Mouse (Mus musculus) embryonic stem cell, embryonic (primary cell): ENCODE results near the gene Cse1l.

Experiments used
- CTCF ChIA-PET, 4 experiments: fragments of 300-600 bp in 2 of 4; fragments of 350-600 bp in 2 of 4; sonication (Branson Sonifier 250); formaldehyde crosslinking; loops; one replicate each; lab custom pipeline; 2022; ENCODE audit warnings: inconsistent platforms in 2 of 4; lab: Charles Lee
- POLR2A ChIA-PET, 4 experiments: fragments of 300-600 bp in 2 of 4; fragments of 350-600 bp in 2 of 4; sonication (Branson Sonifier 250); formaldehyde crosslinking; loops; one replicate each; lab custom pipeline; 2022; ENCODE audit warnings: antibody characterized with exemption in 4 of 4, inconsistent platforms in 1 of 4; lab: Charles Lee

Cse1l gene

DNA sequence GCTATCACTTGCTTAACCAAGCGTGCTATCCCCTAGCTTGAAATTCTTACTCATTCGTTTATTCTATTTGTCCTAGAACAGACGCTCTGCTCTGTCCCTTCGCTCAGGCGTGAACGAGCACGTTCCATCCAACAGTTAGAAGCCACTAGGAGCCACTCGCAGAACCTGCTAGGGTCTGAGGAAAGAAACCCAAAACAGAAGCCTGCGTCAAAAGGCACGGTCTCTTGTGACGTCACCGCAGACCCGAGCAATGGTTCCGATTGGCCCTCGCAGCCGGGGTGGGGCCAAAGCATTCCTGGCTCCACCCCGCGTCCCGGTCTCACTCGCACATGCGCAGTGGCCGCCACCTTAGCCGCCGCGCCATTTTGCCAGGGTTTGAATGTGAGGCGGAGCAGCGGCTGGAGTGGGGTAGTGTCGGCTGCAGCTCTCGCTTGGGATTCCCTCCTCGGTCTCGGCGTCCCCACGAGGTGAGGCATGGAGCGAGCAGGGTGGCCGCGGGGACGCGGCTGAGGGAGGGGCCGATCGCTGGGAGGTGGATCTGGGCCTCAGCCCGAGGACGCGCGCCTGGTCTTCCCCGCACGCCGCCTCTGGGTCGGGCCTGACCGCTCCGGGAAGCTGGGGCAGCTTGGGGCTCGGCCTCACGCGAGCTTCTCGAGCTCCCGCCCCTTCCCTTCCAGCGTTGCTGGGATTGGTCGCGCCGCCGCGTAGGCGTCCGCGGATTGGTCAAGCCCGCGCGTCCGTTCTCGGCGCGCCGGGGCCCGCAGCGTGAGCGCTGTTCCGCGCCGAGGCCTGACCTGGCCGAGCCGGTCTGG is at the start of gene Cse1l:
Gene Cse1l (plus strand): TSS at position 330 of the 812 bp plus-strand sequence.
- POLR2A ChIA-PET = interaction anchor here (0.5 to 6.1 kb wide), 113 partner anchors 9 to 1098 kb away, joined by 3 to 71 read pairs (median 4); partner anchors contain the start of genes Znfx1 (in 3 of the 4), Ddx27 (in 2 of the 4), Prex1 (in 2 of the 4) and Stau1 (in 2 of the 4)
- CTCF ChIA-PET = interaction anchor here in 3 of 4 experiments (0.5 to 2.2 kb wide), 13 partner anchors 11 to 984 kb away, joined by 3 to 9 read pairs (median 3); no protein-coding TSS in a partner anchor

DNA sequence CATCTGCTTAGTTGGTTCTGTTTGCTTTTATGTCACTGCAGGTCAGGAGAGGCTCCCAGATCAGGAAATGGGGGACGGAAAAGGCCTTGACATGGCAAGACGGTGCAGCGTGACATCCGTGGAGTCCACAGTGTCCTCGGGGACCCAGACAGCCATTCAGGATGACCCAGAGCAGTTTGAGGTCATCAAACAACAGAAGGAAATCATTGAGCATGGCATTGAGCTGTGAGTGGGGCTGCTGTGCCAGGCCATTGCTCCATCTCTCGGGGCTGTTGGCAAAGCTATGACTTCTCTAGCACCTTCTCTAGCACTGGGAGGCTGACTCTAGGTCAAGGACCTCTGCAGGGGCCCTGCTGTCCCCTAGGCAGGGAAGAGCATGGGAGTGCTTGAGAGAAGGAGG is 49.5 kb upstream of the Cse1l start:
- ChIA-PET POLR2A (interaction anchor here in 1 of 4 experiments (0.6 to 1.6 kb wide), 3 partner anchors 14 to 781 kb away, joined by 3 read pairs; no protein-coding TSS in a partner anchor), CTCF (interaction anchor here in 2 of 4 experiments (0.6 to 0.9 kb wide), 2 partner anchors 263 to 773 kb away, joined by 4 to 6 read pairs; no protein-coding TSS in a partner anchor)

- ChIA-PET POLR2A (interaction anchor here in 1 of 4 experiments (0.6 to 0.8 kb wide), 2 partner anchors 31 to 74 kb away, joined by 3 read pairs; no protein-coding TSS in a partner anchor), CTCF (interaction anchor here in 1 of 4 experiments (0.7 to 1.3 kb wide), 2 partner anchors 90 to 265 kb away, joined by 3 to 4 read pairs; no protein-coding TSS in a partner anchor)
Measured at GRCm38 (mm10) chr2:166857118-166857517, 48.7 kb upstream of the Cse1l start.

- ChIA-PET CTCF (interaction anchor here in 1 of 4 experiments (0.6 kb wide), 1 partner anchor 354 kb away, joined by 4 read pairs; no protein-coding TSS in a partner anchor), POLR2A (interaction anchor here in 2 of 4 experiments (0.6 to 1.3 kb wide), 2 partner anchors 53 to 214 kb away, joined by 3 read pairs; no protein-coding TSS in a partner anchor)
Measured at GRCm38 (mm10) chr2:166859214-166859613, 46.6 kb upstream of the Cse1l start.

DNA sequence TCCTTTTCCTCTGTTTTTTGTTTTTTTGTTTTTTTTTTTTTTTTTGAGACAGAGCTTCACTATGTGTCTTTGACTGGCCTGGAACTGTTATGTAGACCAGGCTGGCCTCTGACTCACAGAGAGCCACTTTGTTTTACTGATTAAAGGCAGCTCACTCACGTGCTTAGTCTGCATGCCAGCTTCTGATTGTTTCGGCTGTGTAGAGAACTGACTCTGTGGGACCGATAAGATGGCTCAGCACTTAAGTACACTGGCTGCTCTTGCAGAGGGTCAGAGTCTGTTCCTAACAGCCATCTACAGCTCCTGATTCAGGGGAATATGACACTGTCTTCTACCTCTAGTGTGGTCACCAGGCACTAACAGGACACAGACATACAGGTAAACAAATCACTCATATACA is 43.3 kb upstream of the Cse1l start:
- ChIA-PET CTCF (interaction anchor here (0.5 to 0.6 kb wide), 6 partner anchors 54 to 159 kb away, joined by 3 to 9 read pairs (median 5); no protein-coding TSS in a partner anchor), POLR2A (interaction anchor here in 2 of 4 experiments (0.8 to 1.9 kb wide), 7 partner anchors 16 to 71 kb away, joined by 3 to 5 read pairs (median 3); partner anchors contain the start of gene Cse1l (in 1 of the 2))

DNA sequence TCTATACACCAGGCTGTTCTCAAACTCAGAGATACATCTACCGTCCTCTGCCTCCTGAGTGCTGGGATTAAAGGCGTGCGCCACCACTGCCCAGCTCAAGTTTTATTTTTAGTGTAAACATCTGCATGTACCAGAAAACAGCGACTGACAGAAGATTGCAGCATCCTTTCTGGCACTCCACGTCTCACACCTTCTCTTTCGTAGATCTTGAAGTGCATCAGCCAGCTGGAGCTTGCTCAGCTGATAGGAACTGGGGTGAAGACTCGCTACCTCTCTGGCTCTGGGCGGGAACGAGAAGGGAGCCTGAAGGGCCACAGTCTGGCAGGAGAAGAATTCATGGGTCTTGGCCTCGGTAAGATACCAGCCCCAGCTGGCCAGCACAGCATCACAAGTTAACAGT is 40.4 kb upstream of the Cse1l start:
- ChIA-PET CTCF (interaction anchor here in 1 of 4 experiments (0.5 to 1.9 kb wide), 2 partner anchors 11 to 847 kb away, joined by 4 to 6 read pairs; no protein-coding TSS in a partner anchor), POLR2A (interaction anchor here in 1 of 4 experiments (0.6 to 2.8 kb wide), 3 partner anchors 20 to 106 kb away, joined by 3 to 11 read pairs (median 7); partner anchors contain the start of gene Cse1l)

DNA sequence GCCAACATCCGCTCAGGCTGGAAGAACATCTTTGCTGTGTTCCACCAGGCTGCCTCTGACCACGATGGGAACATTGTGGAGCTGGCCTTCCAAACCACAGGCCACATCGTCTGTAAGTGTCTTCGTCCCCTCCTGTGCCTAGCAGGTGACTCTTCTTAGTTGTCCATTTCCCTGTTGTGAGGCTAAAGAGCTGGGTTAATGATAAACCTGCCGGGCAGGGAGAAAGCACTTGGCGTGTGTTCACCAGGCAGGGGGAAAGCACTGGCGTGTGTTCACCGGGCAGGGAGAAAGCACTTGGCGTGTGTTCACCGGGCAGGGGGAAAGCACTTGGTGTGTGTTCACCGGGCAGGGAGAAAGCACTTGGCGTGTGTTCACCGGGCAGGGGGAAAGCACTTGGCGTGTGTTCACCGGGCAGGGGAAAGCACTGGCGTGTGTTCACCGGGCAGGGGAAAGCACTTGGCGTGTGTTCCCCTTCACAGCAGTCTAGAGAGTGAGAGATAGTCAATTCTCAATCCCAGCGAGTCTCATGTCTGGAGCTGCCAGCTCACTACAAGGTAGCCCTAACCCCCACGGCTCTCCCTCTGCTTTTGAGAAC is 35.5 kb upstream of the Cse1l start:
- POLR2A ChIA-PET = interaction anchor here in 3 of 4 experiments (0.6 to 1.5 kb wide), 7 partner anchors 14 to 74 kb away, joined by 3 to 4 read pairs (median 3); partner anchors contain the start of gene Cse1l (in 1 of the 3)

GRCm38 (mm10) chr2:166870899-166871298 is 34.9 kb upstream of the Cse1l start:
- CTCF ChIA-PET = interaction anchor here in 3 of 4 experiments (0.6 to 1.3 kb wide), 3 partner anchors 9 to 203 kb away, joined by 3 to 4 read pairs (median 4); no protein-coding TSS in a partner anchor
- POLR2A ChIA-PET = interaction anchor here in 2 of 4 experiments (0.8 to 1.5 kb wide), 7 partner anchors 10 to 35 kb away, joined by 3 to 4 read pairs (median 3); partner anchors contain the start of gene Cse1l (in 1 of the 2)

More for the DNA sequence above, 35.5 kb upstream of the Cse1l start:
- CTCF ChIA-PET = interaction anchor here in 3 of 4 experiments (0.6 to 1.3 kb wide), 3 partner anchors 9 to 204 kb away, joined by 3 to 4 read pairs (median 4); no protein-coding TSS in a partner anchor

DNA sequence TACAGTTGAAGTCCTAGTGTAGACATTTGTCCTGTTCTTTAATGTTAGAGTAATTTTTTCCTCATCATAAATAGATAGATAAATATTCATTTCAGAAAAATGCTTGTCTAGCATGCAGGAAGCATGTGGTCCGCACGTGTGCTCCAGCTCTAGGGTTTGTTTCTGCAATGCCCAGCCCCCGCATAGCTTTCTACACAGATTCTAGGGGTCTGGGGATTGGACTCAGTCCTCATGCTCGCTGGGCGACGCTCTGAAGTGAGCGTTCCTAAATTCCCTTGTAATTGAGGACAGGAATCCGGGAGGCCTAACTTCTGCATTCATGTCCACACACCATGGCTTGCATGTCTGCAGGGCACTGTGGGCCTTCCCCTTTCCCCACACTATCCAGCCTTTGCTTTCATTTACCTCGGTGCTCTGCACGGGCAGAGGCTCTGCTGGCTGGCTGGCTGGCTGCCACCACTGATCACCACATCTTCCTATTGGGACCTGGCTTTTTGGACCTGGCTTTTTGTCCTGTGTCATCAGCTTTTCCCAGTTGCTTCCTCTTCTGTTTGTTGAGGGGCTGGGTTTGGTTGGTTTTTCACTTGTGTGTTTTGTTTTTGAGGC is 31.1 kb upstream of the Cse1l start:
- ChIA-PET POLR2A (interaction anchor here in 2 of 4 experiments (0.8 to 1.1 kb wide), 2 partner anchors 14 to 15 kb away, joined by 3 read pairs; no protein-coding TSS in a partner anchor), CTCF (interaction anchor here in 2 of 4 experiments (1.2 kb wide), 2 partner anchors 13 to 17 kb away, joined by 3 to 10 read pairs; no protein-coding TSS in a partner anchor)

- ChIA-PET POLR2A (interaction anchor here in 1 of 4 experiments (1.1 kb wide), 1 partner anchor 14 kb away, joined by 3 read pairs; no protein-coding TSS in a partner anchor), CTCF (interaction anchor here in 2 of 4 experiments (0.7 to 1.2 kb wide), 3 partner anchors 12 to 50 kb away, joined by 3 to 10 read pairs (median 3); no protein-coding TSS in a partner anchor)
Measured at GRCm38 (mm10) chr2:166875561-166875960, 30.3 kb upstream of the Cse1l start.

GRCm38 (mm10) chr2:166876331-166876730 is 29.5 kb upstream of the Cse1l start:
- CTCF ChIA-PET = interaction anchor here in 3 of 4 experiments (0.6 to 1.1 kb wide), 3 partner anchors 28 to 78 kb away, joined by 3 to 9 read pairs (median 4); no protein-coding TSS in a partner anchor

DNA sequence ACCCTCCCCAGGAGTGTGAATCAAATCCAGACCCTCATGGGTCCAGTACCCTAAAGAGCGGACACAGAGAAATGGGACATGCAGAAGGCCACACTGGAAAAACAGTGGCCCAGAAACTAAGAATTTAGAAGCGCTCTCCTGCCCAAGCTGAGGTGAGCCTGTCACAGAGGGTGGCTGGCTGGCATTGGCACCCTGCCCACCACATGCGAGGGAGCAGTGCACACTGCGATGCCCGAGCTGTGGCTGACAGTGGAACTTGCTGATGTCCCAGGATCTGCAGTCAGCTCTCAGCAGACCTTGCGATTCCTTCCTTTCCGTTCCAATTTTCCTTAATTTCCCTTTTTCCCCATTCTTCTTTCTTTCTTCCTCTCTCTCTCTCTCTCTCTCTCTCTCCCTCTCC is 20.8 kb upstream of the Cse1l start:
- CTCF ChIA-PET = interaction anchor here in 2 of 4 experiments (0.6 to 1.4 kb wide), 2 partner anchors 18 to 42 kb away, joined by 3 read pairs; no protein-coding TSS in a partner anchor
- POLR2A ChIA-PET = interaction anchor here in 3 of 4 experiments (0.6 to 6.8 kb wide), 3 partner anchors 21 to 217 kb away, joined by 4 to 71 read pairs (median 10); partner anchors contain the start of genes Cse1l (in 1 of the 3) and Stau1 (in 1 of the 3)

More at GRCm38 (mm10) chr2:166876331-166876730, 29.5 kb upstream of the Cse1l start:
- POLR2A ChIA-PET = interaction anchor here in 1 of 4 experiments (1.4 to 1.7 kb wide), 2 partner anchors 15 to 30 kb away, joined by 4 read pairs; partner anchors contain the start of gene Cse1l

GRCm38 (mm10) chr2:166885619-166886018 is 20.2 kb upstream of the Cse1l start:
- POLR2A ChIA-PET = interaction anchor here in 3 of 4 experiments (0.6 to 6.8 kb wide), 3 partner anchors 21 to 218 kb away, joined by 4 to 71 read pairs (median 10); partner anchors contain the start of genes Cse1l (in 1 of the 3) and Stau1 (in 1 of the 3)
- CTCF ChIA-PET = interaction anchor here in 1 of 4 experiments (1.4 kb wide), 1 partner anchor 18 kb away, joined by 3 read pairs; no protein-coding TSS in a partner anchor

DNA sequence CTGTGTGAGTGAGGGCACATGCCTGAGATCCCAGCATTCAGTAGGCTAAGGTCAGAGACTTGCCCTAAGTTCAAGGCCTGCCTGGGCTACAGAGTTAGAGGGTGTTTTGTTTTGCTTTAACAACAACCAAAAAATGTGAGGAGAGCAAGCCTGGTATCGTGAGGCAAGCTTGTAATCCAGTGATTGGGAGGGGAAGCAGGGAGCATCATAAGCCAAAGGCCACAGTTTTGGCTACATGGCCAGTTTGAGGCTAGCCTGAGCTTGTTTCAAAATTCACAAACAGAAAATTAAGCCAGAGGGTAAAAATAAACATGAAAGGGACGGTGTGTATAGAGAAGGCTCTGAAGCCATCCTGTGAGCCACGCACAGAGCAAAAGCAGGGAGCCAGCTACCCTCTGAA is 19.6 kb upstream of the Cse1l start:
- POLR2A ChIA-PET = interaction anchor here in 2 of 4 experiments (1.9 to 6.8 kb wide), 2 partner anchors 20 to 110 kb away, joined by 4 to 71 read pairs; partner anchors contain the start of genes Cse1l (in 1 of the 2) and Stau1 (in 1 of the 2)
- CTCF ChIA-PET = interaction anchor here in 1 of 4 experiments (0.7 to 1.4 kb wide), 2 partner anchors 17 to 334 kb away, joined by 3 read pairs; no protein-coding TSS in a partner anchor

DNA sequence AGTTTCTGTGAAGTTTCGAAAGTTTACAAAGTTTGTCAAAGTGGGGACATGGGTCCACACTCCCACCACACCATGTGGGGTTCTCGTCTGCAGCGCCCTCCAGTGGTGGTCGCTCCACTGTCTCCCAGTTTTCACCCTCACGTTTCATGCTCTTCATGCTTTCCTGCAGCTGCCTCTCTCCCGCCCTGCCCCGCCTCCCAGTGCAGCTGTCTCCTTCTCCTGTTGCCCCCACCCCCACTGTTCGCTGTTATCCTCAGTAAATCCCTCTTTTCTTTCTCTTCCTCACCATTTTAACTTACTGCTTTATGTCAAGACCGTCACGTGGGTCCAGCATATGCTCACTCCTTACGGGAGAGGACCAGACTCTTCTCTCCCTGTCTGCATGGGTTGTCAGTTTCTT is 18.0 kb upstream of the Cse1l start:
- POLR2A ChIA-PET = interaction anchor here (0.6 to 6.8 kb wide), 16 partner anchors 9 to 1832 kb away, joined by 3 to 71 read pairs (median 4); partner anchors contain the start of gene Cse1l (in 2 of the 4)
- CTCF ChIA-PET = interaction anchor here in 3 of 4 experiments (0.6 to 2.4 kb wide), 10 partner anchors 12 to 1623 kb away, joined by 3 to 10 read pairs (median 4); partner anchors contain the start of gene Cse1l (in 1 of the 3)
